Mouse (Mus musculus) layer of hippocampus, adult 2 months (tissue): ENCODE measurements at regions not wholly inside any gene's neighbourhood (a gene's known extent, or its start where the extent isn't known, plus 50 kb on each side); places are given as distances from the start of the nearest gene placed in this dataset.

ENCODE experiments used
- DNase-seq, 2 experiments: peaks; one replicate each; pipeline ENCODE4 v3.0.0; 2022; ENCODE audit warnings: low spot score in 2 of 2
- H3K27ac ChIP-seq: fragments of 200-600 bp; 2 replicates; pipeline ENCODE4 v1.8.1; 2022
- H3K4me3 ChIP-seq: fragments of 200-600 bp; 2 replicates; pipeline ENCODE4 v1.8.1; 2022; ENCODE audit warnings: mild to moderate bottlenecking
- CTCF ChIP-seq: fragments of 200-600 bp; conservative IDR thresholded peaks from 2 replicates; pipeline ENCODE4 v1.8.1; 2022; ENCODE audit warnings: antibody characterized with exemption, mild to moderate bottlenecking, moderate library complexity

GRCm38 (mm10) chr1:154255971-154256370 lies 55.0 kb downstream of the Zfp648 start:
- TF ChIP-seq CTCF: no peak
- DNase-seq: no peak
- H3K4me3 ChIP-seq: no peak overlapping the region
- H3K27ac ChIP-seq: peak overlapping the region; percentile 89

GRCm38 (mm10) chr1:154256811-154257210 lies 55.8 kb downstream of the Zfp648 start:
- H3K4me3 ChIP-seq: peak overlapping the region; percentile 26

GRCm38 (mm10) chr1:154258511-154258910 lies 57.5 kb downstream of the Zfp648 start:
- Histone ChIP-seq H3K27ac (peak overlapping the region; percentile 72), H3K4me3 (no peak overlapping the region)
- no peak for TF ChIP-seq CTCF
- peak in 1 of 2 experiments; percentile 47 for DNase-seq

More at GRCm38 (mm10) chr1:154256811-154257210, 55.8 kb downstream of the Zfp648 start:
- peak overlapping the region; percentile 89 for H3K27ac ChIP-seq
- DNase-seq: peak in 1 of 2 experiments; percentile 37
- TF ChIP-seq CTCF: no peak

- H3K4me3 ChIP-seq: no peak overlapping the region
- no peak for TF ChIP-seq CTCF
These were observed 59.4 kb downstream of the Zfp648 start for GRCm38 (mm10) chr1:154260393-154260792.

GRCm38 (mm10) chr1:154281438-154281837 lies 80.5 kb downstream of the Zfp648 start:
- peak; percentile 100 for TF ChIP-seq CTCF
- H3K4me3 ChIP-seq: no peak overlapping the region
- peak; percentile 68 to 79 for DNase-seq
- no peak overlapping the region for H3K27ac ChIP-seq

More at GRCm38 (mm10) chr1:154260393-154260792, 59.4 kb downstream of the Zfp648 start:
- H3K27ac ChIP-seq: no peak overlapping the region
- no peak for DNase-seq

GRCm38 (mm10) chr1:154286080-154286479 lies 85.1 kb downstream of the Zfp648 start:
- no peak for TF ChIP-seq CTCF
- Histone ChIP-seq H3K4me3 (no peak overlapping the region), H3K27ac (peak overlapping the region; percentile 23; the same call in 1 of the 2 replicates)
- no peak for DNase-seq

- TF ChIP-seq CTCF: no peak
- no peak overlapping the region for H3K27ac ChIP-seq
- DNase-seq: no peak
- no peak overlapping the region for H3K4me3 ChIP-seq
These were observed 91.7 kb downstream of the Zfp648 start for GRCm38 (mm10) chr1:154292729-154293128.

- H3K27ac ChIP-seq: no peak overlapping the region
- no peak for TF ChIP-seq CTCF
These were observed 95.1 kb downstream of the Zfp648 start for GRCm38 (mm10) chr1:154296080-154296479.

GRCm38 (mm10) chr1:154299866-154300265 lies 98.9 kb downstream of the Zfp648 start:
- no peak for TF ChIP-seq CTCF
- H3K27ac ChIP-seq: peak overlapping the region; percentile 21; the same call in 1 of the 2 replicates
- DNase-seq: peak in 1 of 2 experiments; percentile 37

More at GRCm38 (mm10) chr1:154296080-154296479, 95.1 kb downstream of the Zfp648 start:
- H3K4me3 ChIP-seq: no peak overlapping the region
- DNase-seq: no peak

GRCm38 (mm10) chr1:154309650-154310049 lies 108.7 kb downstream of the Zfp648 start:
- DNase-seq: no peak
- TF ChIP-seq CTCF: no peak
- Histone ChIP-seq H3K27ac (no peak overlapping the region), H3K4me3 (no peak overlapping the region)

More at GRCm38 (mm10) chr1:154299866-154300265, 98.9 kb downstream of the Zfp648 start:
- no peak overlapping the region for H3K4me3 ChIP-seq
